Mouse (Mus musculus): ENCODE data around the gene Pgam2.

DNA sequence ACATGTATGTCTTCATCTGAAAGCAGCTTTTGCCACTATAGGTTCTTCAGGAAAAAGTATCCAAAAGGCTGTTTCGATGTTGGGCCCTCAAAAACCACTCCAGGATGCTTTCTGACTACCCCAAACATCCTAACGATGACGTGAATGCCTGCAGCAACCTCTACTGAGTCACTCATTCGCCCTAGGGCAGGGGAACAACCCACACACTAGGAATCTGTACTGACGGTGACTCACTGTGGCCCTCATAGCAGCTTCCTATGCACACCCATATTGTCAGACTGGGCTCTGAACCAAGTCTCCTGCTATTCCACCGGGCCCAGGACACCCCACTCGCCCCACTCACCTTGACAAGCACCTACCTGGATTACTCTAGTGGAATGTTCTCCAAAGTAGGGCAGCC lies 31.5 kb upstream of the Pgam2 start:
- TF ChIP-seq HCFC1 (IDR thresholded peaks at IDR 0.05; ENCODE audit: borderline replicate concordance, insufficient read depth, low read length) (no peak), CHD2 (IDR thresholded peaks at IDR 0.05; ENCODE audit: low read depth, low read length) (no peak), MAFK (IDR thresholded peaks at IDR 0.05; ENCODE audit: insufficient read depth, low read depth, low read length) (no peak), ZNF384 (IDR thresholded peaks at IDR 0.05; ENCODE audit: low read depth, low read length) (no peak)
